Mouse (Mus musculus) lung, postnatal 0 days (tissue): ENCODE results near the gene Gal3st1.

Experiments
- CTCF ChIP-seq: IDR thresholded peaks from 2 replicates; pipeline ENCODE4 v1.5.1; 2016; ENCODE audit warnings: antibody characterized with exemption, mild to moderate bottlenecking
- EP300 ChIP-seq: IDR thresholded peaks from 2 replicates; pipeline ENCODE4 v1.6.1; 2016; ENCODE audit warnings: antibody characterized with exemption, mild to moderate bottlenecking, control low read depth

GRCm38 (mm10) chr11:3935135-3935534, 48.3 kb upstream of the Gal3st1 start:
- TF ChIP-seq CTCF = no peak
- TF ChIP-seq EP300 = no peak
